Mouse (Mus musculus): Measurements from ENCODE around the gene Fzd2.
"Not testable (repeated sequence)": the region's sequence is repeated elsewhere in the genome, so short reads cannot be mapped to it uniquely, and the experiment has no call there.

Fzd2 gene

DNA sequence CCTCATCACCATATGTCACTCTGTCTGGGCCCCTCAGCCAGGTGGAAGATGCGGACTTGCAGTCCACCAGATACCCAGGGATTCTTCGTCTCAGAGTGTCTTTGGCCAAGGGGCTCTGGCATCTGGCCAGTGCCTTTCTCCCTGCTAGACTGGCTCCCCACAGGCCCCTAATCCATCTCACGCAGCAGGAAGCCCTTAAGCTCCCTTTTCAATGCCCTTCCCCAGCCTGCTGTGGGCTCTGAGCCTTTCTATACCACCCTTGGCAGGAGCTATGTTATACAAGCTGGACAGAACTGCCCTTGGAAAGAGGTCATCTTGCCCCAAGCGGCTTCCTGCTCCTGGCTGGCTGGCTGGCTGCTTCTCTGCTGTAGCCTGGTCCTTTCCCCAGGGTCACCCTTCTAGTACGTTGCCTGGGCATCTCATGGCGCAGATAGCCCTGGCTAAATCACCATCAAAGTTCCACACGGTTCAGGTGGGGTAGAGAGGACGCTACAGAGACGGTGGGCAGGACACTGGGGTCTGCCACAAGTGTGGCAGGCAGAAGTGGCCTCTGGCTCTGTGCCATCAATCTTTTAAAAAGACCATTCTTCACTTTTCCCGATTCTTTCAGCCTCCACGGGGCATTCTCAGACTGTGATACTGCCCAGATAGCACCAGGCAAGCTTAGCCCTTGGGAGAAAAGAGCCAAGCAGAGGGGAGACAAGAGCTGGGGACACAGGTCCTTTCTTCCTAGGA is 22.7 kb upstream of the Fzd2 start:
- no peak for DNase-seq

DNA sequence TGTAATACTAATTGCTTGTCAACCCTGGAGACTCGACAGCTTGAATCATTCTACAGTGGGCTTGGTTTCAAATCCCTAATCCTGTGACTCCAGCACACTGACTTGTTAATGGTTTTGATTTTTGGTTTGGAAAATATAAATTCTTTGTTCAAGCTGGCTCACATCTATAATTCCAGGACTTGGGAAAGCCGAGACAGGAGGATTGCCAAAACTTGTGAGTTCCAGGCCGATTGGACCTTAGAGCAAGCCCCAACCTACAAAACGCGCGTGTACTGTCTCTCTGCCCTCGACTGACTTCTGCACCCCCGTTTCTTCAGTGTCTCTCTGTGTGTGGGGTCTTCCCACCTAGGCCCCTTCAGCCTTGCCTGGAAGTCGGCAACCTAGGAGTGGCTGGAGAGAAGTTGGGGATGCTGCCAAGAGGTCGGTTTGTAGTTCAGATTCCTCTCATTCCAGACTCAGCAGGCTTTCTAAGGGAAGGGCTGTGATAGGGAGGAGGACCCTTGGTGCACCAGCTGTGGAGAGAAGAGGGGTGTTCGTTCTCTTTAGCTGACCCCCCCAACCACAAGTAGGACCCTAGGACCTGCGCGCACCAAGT is 22.1 kb upstream of the Fzd2 start:
- DNase-seq = peak; percentile 64

DNA sequence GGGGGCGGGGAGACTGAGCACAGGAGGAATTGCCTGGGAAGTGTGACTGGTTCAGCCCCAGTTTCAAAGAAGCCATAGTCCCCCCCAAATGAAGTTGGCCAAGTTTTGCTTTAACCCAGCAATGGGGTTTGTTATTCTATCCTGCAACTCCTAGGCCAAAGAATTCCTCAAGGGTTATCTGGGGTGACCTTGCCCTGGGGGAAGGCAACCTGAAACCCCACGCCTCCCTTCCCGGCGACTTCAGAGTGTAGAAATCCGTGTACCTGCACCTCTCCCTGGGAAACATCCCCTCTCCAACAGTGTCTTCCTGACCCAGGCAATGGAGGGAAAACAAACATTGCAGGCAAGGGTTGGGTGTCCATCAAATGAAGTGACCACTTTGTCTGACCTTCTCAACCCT is 21.5 kb upstream of the Fzd2 start:
- DNase-seq = no peak

DNA sequence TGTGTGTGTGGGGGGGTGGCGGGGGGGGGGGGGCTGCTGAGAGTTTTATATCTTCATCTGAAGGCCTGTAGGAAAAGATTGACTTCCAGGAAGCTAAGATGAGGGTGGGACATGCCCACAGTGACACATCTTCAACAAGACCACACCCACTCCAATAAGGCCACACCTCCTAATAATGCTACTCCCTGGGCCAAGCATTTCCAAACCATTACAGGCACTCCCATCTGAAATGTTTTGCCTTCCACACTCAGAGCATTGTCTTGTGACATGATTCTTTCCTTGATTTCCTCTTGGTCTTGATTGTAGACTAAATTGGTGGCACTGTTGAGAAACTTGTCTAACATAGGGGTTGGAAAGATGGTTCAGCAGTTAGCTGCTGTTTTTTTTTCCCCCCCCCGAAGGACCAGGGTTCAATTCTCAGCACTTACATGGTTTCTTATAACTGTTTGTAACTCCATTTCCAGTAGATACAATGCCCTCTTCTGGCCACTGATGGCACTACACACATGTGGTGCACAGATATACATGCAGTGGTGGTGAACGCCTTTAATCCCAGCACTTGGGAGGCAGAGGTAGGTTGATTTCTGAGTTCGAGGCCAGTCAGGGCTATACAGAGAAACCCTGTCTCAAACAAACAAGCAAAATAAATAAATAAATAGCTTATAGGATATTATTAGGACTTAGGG is 17.6 kb upstream of the Fzd2 start:
- DNase-seq = no peak

DNA sequence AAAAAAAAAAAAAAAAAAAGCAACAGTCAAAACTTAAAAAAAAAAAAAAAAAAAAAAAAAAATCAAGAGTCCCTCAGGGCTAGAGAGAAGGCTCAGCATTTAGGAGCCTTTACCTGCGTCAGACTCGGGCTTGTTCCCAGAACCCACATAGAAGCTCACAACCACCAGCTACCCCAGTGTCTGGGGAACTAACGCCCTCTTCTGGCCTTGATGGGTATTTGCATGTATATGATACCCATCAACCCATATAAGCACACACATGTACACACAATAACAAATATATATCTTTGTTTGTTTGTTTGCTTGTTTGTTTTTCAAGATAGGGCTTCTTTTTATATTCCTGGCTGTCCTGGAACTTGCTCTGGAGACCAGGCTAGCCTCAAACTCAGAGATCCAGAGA is 16.6 kb upstream of the Fzd2 start:
- no peak for DNase-seq

DNA sequence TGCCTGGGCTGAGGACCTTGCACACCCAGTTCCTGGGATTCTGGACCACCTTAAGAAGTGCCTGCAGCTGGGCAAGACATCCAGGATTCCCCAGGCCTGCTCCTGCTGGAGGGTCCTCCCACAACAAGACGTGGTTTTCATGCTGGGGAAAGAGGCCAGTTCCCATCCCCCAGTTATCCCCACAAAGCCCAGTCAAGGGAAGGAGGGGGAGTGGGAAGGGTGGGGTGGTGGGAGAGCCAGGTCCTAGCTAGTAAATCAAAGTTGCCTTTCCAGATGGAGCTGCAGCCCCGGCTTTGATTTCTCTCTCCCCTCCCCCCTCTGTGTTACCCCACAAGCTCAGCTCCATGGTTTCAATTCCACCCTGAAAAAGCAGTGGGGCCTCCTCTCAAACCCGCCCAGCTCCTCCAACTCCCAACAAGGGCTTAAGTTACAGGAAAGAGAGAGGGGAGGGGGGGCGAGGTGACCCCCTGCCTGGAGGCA is 8.8 kb upstream of the Fzd2 start:
- no peak for DNase-seq

DNA sequence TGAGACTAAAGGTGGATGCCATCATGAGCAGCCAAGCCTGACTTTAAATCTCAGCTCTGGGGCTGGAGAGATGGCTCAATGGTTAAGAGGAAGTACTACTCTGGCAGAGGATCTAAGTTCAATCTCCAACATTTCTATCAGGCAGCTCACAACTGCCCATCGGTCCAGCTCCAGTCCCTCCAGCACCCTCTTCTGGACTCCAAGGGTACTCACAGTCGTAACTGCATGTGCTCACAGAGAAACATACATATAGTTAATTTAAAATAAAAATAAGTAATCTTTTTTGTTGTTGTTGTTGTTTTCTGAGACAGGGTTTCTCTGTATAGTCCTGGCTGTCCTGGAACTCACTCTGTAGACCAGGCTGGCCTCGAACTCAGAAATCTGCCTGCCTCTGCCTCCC is 4.3 kb upstream of the Fzd2 start:
- DNase-seq = no peak

DNA sequence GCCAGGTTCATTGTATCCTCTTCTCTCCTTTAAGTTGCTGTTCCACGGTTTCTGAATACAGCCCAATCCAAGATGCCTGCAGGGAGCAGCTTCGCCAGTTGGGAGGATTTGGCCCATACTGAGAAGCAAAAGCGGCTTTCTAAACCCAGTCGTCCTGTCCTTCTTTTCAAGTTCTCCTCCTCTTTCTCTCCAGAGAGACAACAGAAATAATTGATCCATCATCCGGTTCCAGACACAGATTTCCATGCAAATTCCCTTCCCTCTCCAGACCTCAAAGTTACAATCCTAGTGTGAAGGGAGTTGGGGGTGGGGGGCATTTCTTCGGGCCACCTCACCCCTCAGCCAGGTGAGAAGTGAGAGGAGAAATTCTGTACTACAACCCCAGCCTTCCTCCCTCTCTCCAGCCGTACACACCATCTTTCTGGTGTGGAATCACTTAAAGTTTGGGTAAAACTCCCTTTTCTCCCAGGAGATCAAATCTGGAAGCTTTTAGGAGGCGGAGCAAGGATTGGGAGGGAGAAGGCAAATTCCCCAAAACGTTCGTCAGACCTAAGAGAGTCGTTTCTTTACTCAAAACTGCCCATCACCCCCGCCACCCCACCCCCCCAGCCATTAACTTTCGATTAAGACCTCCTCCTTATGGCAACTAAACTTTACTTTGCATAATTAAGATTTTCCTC is 1.2 kb upstream of the Fzd2 start:
- no peak for DNase-seq

DNA sequence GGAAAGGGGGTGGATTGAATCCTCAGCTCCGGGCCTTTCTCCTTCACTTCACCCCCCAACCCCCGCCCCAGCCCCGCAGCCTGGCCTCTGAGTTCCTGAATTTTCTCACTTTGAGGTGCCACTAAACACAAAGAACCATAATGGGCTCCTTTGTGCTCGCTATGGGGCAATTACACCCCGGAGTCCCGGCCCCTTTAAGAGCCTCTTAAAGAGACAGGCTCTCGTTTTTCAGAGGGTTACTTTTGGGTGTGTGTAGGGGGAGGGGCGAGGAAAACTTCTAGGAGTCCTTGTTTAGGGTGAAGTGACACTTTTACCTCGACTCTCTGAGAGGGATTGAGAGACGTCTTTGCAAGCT is 723 bp upstream of the Fzd2 start:
- peak; percentile 84 for DNase-seq

DNA sequence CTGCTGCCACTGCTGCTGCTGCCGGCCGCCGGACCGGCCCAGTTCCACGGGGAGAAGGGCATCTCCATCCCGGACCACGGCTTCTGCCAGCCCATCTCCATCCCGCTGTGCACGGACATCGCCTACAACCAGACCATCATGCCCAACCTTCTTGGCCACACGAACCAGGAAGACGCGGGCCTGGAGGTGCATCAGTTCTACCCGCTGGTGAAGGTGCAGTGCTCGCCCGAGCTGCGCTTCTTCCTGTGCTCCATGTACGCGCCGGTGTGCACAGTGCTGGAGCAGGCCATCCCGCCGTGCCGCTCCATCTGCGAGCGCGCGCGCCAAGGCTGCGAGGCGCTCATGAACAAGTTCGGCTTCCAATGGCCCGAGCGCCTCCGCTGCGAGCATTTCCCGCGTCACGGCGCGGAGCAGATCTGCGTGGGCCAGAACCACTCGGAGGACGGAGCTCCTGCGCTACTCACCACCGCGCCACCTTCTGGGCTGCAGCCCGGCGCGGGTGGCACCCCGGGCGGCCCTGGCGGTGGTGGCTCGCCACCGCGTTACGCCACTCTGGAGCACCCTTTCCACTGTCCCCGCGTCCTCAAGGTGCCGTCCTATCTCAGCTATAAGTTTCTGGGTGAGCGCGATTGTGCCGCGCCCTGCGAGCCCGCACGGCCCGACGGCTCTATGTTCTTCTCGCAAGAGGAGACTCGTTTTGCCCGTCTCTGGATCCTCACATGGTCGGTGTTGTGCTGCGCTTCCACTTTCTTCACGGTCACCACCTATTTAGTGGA is 769 bp downstream of the Fzd2 start:
- DNase-seq = no peak

DNA sequence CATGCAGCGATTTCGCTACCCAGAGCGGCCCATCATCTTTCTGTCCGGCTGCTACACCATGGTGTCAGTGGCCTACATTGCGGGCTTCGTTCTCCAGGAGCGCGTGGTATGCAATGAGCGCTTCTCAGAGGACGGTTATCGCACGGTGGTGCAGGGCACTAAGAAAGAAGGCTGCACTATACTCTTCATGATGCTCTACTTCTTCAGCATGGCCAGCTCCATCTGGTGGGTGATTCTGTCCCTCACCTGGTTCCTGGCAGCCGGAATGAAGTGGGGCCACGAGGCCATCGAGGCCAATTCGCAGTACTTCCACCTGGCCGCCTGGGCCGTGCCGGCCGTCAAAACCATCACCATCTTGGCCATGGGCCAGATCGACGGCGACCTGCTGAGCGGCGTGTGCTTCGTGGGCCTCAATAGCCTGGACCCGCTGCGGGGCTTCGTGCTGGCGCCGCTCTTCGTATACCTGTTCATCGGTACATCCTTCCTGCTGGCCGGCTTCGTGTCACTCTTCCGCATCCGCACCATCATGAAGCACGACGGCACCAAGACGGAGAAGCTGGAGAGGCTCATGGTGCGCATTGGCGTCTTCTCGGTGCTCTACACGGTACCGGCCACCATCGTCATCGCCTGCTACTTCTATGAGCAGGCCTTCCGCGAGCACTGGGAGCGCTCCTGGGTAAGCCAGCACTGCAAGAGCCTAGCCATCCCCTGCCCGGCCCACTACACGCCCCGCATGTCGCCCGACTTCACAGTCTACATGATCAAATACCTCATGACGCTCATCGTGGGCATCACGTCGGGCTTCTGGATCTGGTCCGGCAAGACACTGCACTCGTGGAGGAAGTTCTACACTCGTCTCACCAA is 1.6 kb downstream of the Fzd2 start:
- no peak for DNase-seq

DNA sequence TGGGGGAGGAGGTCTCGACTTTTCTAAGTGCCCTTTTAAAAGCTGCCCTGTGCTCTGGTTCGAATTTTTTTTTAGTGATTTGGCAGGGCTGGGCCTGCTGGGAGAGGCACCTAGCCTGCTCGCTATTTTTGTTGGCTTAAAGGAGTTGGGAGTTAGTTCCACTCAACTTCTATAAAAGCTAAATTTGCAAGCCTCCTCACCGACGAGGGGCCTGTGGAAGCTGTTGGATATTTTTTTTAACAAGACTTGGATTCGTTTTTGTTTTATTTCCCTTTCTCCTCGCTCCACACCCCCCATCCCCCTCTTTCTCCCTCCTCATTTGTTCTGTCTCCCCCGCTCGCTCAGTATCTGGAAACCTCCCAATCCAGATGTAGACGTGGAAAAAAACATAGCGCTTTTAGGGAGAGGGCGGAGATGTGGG is 2.6 kb downstream of the Fzd2 start:
- DNase-seq = no peak

DNA sequence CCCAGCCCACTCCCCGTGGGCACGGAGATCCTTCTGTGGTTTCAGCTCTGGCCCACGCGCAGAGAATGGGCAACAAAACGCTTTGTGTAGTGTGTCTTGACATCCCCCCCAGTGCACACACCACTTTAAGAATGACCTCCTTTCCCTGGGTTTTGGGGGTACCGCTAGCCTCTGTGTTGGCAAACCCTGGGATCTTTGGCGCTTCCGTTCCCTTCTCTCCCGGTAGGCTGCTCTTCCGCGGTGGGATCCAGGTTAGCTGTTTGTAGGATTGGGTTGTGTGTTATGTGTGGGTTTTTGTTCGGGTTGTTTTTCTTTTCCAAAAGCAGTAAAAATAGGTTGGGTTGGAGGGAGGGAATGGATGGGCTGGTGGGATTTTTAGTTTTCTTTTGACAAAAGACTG is 3.0 kb downstream of the Fzd2 start:
- DNase-seq = not testable (repeated sequence)

DNA sequence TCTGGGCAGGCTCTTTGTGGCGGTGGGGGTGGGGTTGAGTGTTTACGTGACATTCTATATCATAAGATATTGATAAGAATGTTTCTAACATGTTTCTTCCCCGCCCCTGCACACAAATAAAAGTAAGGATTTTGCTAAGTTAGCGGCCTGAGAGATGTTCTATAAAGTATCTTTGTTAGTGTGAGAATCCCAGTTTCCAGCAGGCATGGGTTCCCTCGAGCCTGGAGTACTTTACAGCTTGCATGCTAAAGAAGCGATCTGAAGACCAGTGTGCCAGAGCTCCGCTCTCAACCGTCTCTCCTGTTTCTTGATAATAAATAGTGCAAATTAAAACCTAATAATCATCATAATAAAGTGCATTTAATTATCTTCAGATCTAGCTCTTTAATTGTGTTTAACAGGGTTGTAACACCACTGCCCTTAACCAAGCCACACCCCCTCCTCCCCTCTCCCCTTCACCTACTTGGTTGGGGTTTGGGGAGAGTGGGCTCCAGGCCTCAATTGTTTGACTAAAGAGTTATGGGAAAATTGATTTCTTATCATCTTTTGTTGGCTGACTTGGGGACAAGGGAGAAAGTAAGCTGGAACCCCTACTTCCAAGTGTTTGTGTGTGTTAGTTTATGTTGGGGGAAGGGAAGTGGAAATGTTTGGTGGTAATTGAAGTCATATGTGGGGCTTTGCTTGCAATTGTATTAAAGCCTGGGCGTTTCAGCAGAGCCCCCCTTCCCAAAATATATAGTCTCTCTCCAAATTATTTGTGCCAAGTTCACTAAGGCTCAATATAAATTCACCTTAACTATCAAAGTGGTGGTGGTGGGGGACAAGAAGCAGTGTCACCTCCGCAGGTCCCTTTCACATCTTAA is 3.7 kb downstream of the Fzd2 start:
- DNase-seq = no peak

DNA sequence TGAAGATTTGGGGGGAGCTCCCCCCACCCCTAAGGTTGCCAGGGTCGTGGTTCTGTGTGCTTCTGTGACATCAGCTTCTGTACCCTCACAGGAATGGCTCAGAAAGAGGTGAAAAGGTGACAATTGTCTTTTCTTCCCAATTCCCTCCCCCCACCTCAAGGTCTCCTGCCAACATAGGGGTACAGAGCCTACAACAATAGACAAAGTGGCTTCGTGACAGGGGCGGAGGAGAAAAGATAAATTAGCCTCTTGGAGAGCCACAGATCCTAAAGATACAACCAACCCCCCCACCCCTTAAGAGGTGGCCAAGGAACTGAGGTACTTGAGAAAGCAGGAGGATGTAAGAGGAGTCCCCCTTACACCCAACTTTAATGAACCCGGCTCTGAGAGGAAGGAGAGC is 4.5 kb downstream of the Fzd2 start:
- no peak for DNase-seq

DNA sequence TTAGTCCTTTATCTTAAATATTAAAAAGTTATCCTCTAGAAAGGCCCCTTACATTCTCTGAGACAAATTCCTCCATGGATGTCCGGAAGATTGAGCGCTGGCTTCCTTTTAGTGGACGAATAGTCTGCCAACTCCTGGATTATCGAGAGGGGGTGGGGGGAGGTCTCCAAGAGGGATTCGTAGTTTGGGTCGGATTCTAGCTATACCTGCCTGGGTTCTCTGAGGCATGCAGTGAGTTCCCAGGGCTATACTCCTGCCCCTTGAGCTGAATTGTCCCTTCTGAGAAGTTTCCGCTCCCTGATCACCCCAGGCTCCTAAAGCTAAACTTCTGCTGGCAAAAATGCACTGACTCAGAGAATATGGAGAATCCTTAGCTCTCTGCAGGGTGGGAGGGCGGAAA is 5.3 kb downstream of the Fzd2 start:
- DNase-seq = no peak

DNA sequence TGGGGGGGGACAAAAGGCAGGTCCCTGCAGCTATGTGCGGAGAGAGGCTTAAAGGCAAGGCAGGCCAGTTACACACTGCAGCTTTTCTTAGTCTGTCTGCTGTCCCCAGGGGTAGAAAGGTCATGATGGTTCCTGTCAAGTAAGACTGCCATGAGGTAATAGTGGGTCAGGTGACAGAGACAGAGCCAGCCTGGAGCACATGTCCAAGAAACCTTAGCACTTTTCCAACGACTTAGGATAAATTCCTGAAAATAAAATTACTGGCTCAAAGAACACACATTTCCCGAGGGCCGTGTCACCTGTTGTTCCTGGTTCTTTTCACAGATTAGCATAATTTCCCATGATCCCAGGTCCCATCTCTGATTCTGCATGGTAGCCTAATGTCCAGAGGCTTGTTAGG is 6.1 kb downstream of the Fzd2 start:
- DNase-seq = no peak

DNA sequence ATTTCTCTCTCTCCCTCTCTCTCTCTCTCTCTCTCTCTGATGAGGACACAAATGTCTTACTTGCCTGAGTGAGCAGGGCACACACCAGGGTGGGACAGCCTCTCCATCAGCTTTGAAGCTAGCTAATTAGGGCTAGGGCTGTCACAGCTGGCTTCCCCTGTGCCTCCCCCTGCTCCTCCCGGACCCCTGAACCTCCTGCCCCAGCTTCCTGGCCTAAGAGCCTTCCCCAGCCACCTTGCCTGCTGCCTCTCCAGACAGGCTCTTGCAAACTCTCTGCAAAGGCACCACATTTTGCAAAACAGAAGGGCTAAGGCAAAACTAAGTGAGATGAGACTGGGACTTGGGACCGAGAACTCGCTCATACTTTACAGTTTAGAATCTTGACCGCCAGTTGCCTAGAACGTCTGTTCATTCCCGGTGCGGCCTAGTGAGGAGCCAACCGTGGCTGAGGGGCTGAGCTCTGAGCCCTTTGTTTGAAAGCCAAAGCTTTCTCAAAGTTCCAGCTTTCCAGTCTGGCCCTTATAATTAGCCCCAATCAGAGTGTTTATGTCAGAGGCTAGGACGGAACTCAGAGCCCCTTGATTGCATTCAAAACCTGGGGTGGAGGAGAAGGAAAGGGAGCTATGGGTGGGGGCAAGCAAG is 6.6 kb downstream of the Fzd2 start:
- DNase-seq = no peak

DNA sequence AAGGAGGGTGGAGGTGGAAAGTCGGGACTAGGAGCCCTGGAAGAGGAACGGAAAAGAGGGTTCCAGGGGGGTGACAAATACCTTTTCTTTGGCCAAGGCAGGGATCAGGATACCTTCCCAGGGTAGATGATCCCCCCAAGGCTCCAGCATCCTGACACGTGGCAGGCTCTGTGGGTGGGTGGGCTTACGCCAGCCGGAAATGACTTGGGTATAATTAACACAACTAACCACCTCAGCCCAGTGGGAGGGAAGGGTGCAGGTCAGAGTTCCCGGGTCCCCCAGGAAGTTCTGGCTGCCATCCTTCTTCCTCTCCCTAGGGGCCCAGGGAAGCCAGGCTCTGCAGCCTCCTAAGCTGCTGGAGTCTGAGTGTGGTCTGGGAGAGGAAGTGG is 7.1 kb downstream of the Fzd2 start:
- no peak for DNase-seq

DNA sequence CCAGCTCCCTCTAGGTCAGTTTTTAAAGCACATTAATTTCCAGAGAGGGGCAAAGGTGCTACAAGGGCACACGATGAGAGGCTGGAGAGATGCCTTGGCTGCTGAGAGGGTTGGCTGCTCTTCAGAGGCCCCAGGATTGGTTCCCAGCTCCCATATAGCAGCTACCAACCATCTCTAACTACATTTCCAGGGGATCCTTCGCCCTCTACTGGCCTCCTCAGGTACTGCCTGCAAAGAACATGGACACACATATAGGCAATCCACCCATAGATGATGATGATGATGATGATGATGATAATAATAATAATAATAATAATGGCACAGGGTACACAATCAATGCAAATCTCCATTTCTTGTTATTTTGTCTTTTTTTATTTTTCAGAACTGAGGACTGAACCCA is 15.3 kb downstream of the Fzd2 start:
- DNase-seq = no peak

Data from lung, postnatal 36 days (tissue).